Mouse (Mus musculus) layer of hippocampus, postnatal 14 days (tissue): ENCODE measurements around the gene Polr3f. TPM values are rescaled to one million over a fixed set of nuclear protein-coding genes. Genes with fewer than 3 reads are reported as not detected.

Experiments used
- DNase-seq, 2 experiments: peaks; one replicate each; pipeline ENCODE4 v3.0.0; 2021 to 2022; ENCODE audit warnings: low spot score in 2 of 2, mixed read lengths in 1 of 2
- long read RNA-seq, 2 experiments: library from polyadenylated mRNA; stranded (forward); transcript quantifications; one replicate each; pipeline ENCODE4 v2.0.0; 2021
- total RNA-seq, 2 experiments: library from RNA; stranded (reverse); gene quantifications; 2 replicates each; pipeline ENCODE4 v1.2.3; 2021

Polr3f gene
- 10 to 100 TPM; 24.5 to 24.6 TPM for total RNA-seq
- long read RNA-seq, experiment 1, full-length matches to known transcripts: 6 of 8 reads
- long read RNA-seq, experiment 1, partial matches to known transcripts: 0 of 8 reads
- long read RNA-seq, experiment 1, other reads (novel, unspliced or antisense): 2 of 8 reads
- long read RNA-seq, experiment 2, full-length matches to known transcripts: 3 of 4 reads
- long read RNA-seq, experiment 2, partial matches to known transcripts: 0 of 4 reads
- long read RNA-seq, experiment 2, other reads (novel, unspliced or antisense): 1 of 4 reads

- DNase-seq: peak; percentile 98
These were observed at the start of gene Polr3f, which contains the start of gene Dzank1 for GRCm38 (mm10) chr2:144526981-144527820. Gene Polr3f, plus strand, starts transcription at chr2:144527718. Gene Dzank1, minus strand, starts transcription at chr2:144527414.

- DNase-seq: no peak
These were observed 48.1 kb upstream of the Polr3f start for GRCm38 (mm10) chr2:144479421-144479820.

DNA sequence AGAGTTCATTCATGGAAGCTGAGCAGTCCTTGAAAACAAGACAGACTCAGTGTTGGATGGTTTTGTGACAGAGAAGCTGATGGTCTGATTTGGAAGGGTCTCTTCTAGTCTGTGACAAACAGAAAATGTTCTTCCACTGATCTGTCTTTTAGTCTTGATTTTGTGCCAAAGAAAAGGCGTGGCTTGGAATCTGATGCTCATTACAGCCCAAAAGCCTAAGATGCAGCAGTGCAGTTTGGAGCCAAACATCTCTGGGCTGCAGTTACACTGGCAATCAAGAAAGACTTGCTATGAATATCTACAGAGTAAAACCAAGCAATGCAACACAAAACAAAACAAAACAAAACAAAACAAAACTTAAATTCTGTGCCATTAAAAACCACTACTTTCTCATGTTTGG lies 43.4 kb upstream of the Polr3f start:
- peak in 1 of 2 experiments; percentile 59 for DNase-seq

DNA sequence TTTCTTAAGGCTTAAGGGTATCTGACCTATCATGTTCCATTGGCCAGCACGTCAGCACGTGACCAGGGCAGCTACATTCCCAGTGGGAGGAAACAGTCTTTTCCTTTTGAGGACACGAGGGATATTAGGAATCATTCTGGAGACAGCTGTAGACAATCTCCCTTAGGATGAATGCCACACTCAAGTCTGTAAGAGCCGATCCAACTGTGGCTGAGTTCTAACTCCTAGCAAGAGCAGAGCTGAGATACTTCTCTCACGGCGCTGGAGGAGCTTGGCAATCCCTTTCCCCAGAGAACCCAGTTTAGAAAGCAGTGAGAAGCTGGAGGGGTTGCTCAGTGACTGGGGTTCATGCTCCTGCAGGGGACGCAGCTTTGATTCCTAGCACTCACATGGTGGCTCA lies 42.1 kb upstream of the Polr3f start:
- no peak for DNase-seq

- no peak for DNase-seq
These were observed 40.0 kb upstream of the Polr3f start for GRCm38 (mm10) chr2:144487476-144487875.

DNA sequence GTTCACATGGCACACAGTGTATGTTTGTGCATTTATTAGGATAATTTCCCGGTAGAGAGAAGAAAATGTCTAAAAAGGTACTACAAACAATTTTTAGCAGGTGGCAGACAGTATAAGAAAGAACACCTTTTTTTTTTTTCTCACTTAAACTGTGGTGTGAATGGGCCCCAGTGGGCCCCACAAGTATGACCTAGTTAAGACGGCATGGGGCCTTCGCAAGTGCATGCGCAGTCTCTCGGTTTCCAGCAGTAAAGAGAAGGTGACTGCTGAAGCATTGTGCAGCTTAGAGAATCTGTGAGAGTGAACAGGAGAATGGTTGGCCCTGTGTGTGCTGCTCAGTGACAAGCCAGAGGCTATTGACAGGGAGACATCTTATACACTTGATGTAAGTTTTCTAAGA lies 38.2 kb upstream of the Polr3f start:
- DNase-seq: no peak

DNA sequence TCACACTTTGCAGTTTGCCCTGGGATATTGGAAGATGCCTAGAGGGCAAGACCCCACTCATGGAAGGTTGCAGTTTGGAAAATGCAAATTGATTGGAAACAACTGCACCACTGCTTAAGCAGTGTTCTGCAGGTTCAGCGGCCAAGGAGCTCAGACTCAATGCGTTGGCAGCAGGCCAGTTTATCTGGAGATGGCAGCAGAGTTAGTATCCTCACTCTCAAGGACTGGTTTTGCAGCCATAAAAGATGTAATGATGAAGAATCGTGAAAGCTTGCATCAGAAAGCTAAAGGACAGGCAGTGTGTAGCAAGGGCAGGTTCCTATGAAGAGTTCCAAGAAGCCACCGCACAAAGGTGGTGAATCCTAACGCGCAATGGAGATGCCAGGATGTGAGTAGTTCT lies 25.4 kb upstream of the Polr3f start:
- DNase-seq: no peak

DNA sequence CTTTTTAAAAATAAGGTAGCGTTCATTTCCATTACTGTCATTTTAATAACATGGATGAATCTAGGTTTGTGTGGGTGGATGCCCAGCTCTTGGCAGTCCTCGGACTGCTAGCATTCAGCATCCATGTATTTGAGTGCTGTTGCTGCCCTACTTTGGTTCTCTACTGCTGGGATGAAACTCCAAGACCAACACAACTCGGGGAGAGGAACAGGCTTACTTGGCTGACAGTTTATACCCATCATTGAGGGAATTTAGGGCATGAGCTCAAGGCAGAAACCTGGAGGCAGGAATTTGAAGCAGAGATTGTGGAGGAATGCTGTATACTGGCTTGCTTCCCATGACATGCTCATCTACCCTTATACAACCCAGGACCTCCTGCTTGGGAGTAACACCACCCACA lies 12.9 kb upstream of the Polr3f start:
- DNase-seq: no peak

- DNase-seq: no peak
These were observed 7.7 kb upstream of the Polr3f start for GRCm38 (mm10) chr2:144519772-144520171.

- no peak for DNase-seq
These were observed 1.7 kb upstream of the Polr3f start for GRCm38 (mm10) chr2:144525856-144526255.

GRCm38 (mm10) chr2:144527821-144528174 lies 280 bp downstream of the Polr3f start:
- DNase-seq: no peak

GRCm38 (mm10) chr2:144537123-144537522 lies 9.6 kb downstream of the Polr3f start:
- no peak for DNase-seq

DNA sequence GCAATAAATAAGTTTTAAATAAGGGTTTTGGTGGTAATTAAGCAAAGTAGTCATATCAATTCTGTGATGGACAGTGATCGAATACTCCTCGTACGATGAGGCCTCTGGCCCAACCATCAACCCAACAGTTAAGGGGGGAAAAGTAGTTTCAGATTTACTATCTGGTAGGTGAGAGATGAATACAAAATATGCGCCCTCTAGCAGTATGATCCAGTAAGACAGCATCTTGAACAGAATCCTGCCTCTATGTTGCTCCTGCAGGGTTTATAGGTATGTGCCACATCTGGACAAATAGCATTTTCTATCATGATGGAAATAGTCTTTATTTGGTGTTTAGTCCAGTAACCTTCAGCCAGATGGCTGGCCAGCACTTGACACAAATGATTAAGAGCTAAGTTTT lies 13.7 kb downstream of the Polr3f start:
- no peak for DNase-seq

- DNase-seq: no peak
These were observed 16.2 kb downstream of the Polr3f start for GRCm38 (mm10) chr2:144543670-144544069.

DNA sequence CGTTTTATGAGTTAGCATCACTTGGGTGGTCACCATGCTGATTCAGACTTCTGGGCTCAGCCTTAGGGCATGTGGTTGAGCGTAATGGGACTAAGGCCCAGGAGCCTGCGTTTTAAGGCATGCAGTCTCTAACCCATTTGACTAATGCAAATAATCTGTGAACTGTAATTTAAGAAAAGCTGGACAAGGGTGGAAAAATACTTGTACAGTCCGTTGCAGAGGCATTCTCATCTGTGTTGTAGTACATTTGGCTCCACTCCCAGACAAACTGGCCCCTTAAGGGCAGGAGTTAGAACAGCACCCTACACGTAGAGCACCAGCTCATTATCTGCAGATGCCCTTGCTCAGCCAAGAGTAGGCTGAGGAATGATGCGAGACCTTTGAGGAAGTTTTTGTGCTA lies 17.1 kb downstream of the Polr3f start:
- DNase-seq: no peak

DNA sequence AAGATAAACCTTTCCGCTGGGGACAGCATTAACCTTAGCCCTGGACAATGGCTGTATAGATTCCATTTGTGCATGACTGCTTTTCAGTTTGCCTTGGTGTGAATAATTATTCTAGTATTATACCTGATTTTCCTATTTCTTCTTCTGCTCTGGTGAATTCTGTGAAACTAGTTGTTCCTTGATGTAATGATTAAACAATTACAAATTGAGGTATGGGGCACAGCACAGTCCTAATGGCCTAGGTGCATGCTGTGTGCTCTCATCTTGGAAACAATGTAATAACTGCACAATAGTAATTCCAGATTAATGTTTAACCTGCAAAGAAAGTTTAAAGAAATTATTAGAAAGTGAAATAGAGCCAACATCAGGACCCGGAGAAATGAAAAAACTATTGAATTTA lies 17.5 kb downstream of the Polr3f start:
- no peak for DNase-seq

DNA sequence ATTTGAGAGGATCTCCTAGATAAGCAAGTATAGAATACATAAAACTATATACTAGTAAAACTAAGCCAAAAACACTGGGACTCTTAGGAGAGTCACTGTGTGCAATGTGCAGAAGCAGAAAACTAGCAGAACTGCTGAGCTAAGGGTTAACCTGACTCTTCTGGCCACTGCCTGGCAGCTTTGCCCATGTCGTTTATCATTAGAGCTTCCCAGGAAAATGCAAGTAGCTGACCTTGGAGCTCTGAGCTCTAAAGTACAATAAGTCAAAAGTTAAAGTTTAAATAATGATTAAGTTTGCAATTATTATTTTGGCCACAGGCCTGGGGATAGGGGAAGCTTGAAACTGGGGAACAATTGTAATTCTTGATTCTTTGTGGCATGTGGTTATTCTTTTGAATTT lies 18.0 kb downstream of the Polr3f start:
- DNase-seq: no peak

DNA sequence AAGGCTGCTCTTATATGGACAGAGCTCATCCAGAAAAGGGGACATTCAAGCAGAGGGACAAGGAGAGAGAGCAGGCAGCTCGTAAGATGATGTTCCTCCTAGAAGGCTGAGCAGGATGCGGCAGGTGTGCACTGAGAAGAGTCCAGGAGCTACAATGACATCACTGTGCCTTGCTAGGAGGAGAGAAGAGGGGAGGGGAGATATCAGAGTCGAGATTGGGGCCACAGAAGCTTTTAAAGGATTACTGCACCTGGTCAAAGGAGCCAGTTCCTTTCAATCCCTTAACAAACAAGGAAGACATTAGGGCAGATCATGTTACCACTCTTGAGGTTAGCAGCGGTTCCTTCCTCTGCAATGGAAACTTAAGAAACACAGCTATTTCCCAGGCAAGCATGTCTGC lies 20.0 kb downstream of the Polr3f start:
- DNase-seq: no peak

GRCm38 (mm10) chr2:144550529-144550928 lies 23.0 kb downstream of the Polr3f start, which contains the start of gene Rbbp9:
Gene Rbbp9, minus strand, starts transcription at chr2:144550869.
- peak; percentile 72 to 81 for DNase-seq

DNA sequence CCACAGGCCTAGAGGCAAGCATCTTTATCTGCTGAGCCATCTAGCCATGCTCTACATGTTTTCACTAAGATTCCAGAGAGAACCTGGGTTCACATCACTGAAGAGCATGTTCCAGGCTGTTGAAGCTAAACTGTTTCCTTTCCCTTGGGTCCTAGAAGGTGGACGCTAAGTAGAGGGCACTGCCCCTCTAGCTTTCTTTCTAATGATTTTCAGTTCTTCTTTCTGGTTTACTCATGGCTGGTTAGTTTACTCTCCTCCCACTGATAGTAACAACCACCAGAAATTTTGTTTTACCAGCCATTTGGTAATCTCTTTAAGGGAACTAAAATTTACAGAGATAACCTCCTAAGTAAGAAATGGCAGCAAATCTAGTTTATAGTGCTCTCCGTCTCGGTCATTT lies 26.4 kb downstream of the Polr3f start:
- DNase-seq: no peak

DNA sequence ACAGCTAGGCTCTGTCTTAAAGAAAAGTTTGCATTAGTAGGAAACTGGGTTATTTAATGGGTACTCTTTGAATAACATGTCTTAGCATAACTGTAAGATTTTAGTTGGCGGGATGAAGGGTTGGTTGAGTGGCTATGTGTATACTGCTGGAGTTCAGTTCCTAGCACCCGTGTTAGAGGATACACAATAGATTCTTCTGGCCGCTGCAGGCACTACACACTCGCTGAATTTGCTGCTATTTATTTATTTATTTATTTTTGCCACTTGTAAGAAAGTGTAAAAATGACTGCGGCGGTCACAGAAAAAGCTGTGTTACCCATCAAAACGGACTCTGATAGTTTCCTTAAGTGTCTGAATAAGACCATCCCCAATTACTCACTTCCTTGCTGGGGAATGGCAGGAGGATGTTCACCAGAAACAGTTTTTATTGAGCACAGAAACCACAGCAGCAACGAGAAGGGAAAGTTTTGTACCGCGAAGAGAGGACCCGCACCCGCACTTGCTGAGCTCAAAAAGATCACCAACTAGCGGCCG lies 27.8 kb downstream of the Polr3f start:
- DNase-seq: no peak

GRCm38 (mm10) chr2:144555820-144556552 lies 28.5 kb downstream of the Polr3f start, which contains the start of gene Sec23b:
Gene Sec23b, plus strand, starts transcription at chr2:144556229.
- peak; percentile 94 to 98 for DNase-seq
